In the genomic region with DNA sequence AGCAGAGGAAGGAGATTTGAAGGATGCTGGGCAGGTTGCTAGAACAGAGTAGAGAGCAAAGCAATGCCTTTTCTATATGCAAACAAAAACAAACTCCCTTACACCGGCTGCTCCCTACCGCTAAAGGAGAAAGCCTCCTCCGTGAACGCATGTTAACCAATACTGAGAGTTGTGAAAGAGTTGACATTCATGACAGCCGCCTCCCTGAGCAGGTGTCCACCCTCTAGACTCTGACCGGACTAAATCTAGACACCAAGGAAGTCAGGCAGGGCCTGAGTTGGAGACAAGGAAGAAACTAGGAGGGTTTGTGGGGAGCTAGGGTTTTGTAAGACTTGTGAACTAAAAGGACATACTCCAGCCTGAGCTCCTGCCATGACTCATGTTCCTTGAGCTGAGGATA, we compare ENCODE assay signal across 29 mouse cellular contexts. TPM values are rescaled to one million over a fixed set of nuclear protein-coding genes. Genes with fewer than 3 reads are reported as not detected.
"Had no signal": no experiment of that assay in that cellular context is flagged by ENCODE, and none has a peak within 500 bp of the region (broad histone marks: within the 10 kb centered on the region; RNA-seq: fewer than 3 reads in every experiment).

No protein-coding gene starts in this region.

- DNase-seq: kidney, adult 11 months; kidney, adult 8-10 months; kidney, postnatal 10 days; kidney, postnatal 36 days; left cerebral cortex, postnatal 4 days; lung, adult 18-20 months; lung, postnatal 14 days; lung, postnatal 4 days; midbrain, embryonic 14.5 days; retina, postnatal 1 day; spleen, adult 18-20 months; thymus, adult 2 months; thymus, postnatal 14 days; thymus, postnatal 4 days had no signal

- H3K4me1 ChIP-seq: kidney, embryonic 15.5 days; limb, embryonic 12.5 days; limb, embryonic 15.5 days; neural tube, embryonic 12.5 days; neural tube, embryonic 15.5 days had no signal

- ATAC-seq: hindbrain, embryonic 16.5 days had no signal

- H3K9me3 ChIP-seq: kidney, embryonic 15.5 days; limb, embryonic 12.5 days; limb, embryonic 15.5 days; neural tube, embryonic 12.5 days; neural tube, embryonic 15.5 days had no signal

- H3K9ac ChIP-seq: kidney, embryonic 15.5 days; limb, embryonic 12.5 days; limb, embryonic 15.5 days; liver, embryonic 14.5 days; neural tube, embryonic 12.5 days; neural tube, embryonic 15.5 days had no signal

- H3K36me3 ChIP-seq: kidney, embryonic 15.5 days; limb, embryonic 12.5 days; limb, embryonic 15.5 days; neural tube, embryonic 12.5 days; neural tube, embryonic 15.5 days had no signal

- H3K4me2 ChIP-seq: kidney, embryonic 15.5 days; limb, embryonic 12.5 days; limb, embryonic 15.5 days; midbrain, embryonic 11.5 days; neural tube, embryonic 12.5 days; neural tube, embryonic 15.5 days had no signal

- H3K27ac ChIP-seq: kidney, embryonic 15.5 days; limb, embryonic 12.5 days; limb, embryonic 15.5 days; liver, embryonic 14.5 days; neural tube, embryonic 12.5 days; neural tube, embryonic 15.5 days had no signal

- H3K27me3 ChIP-seq: kidney, embryonic 15.5 days; limb, embryonic 12.5 days; limb, embryonic 15.5 days; neural tube, embryonic 12.5 days; neural tube, embryonic 15.5 days had no signal

- H3K4me3 ChIP-seq: kidney, embryonic 15.5 days; limb, embryonic 12.5 days; limb, embryonic 15.5 days; neural tube, embryonic 12.5 days; neural tube, embryonic 15.5 days had no signal

RNA-seq across cellular contexts. Expression of gene Ptk6, which starts 0.3 kb away (rescaled TPM):
- total RNA-seq: layer of hippocampus, adult 8-10 months; layer of hippocampus, postnatal 14 days; left cerebral cortex, adult 8-10 months; left cerebral cortex, postnatal 4 days; megakaryocyte progenitor cell, adult 5-6 weeks; megakaryocyte-erythroid progenitor cell, adult 5-6 weeks; midbrain, postnatal 0 days had no signal
- polyA plus RNA-seq: hindbrain, embryonic 16.5 days; kidney, embryonic 15.5 days; limb, embryonic 12.5 days; midbrain, embryonic 11.5 days; midbrain, embryonic 14.5 days; midbrain, postnatal 0 days; neural tube, embryonic 12.5 days; neural tube, embryonic 15.5 days had no signal

RNA-seq across cellular contexts. Expression of gene Srms, which starts 10.1 kb away (rescaled TPM):
- total RNA-seq: megakaryocyte progenitor cell, adult 5-6 weeks; megakaryocyte-erythroid progenitor cell, adult 5-6 weeks had no signal

RNA-seq across cellular contexts. Expression of gene Fndc11, which starts 16.9 kb away (rescaled TPM):
- total RNA-seq: layer of hippocampus, adult 8-10 months; layer of hippocampus, postnatal 14 days; left cerebral cortex, adult 8-10 months; left cerebral cortex, postnatal 14 days; left cerebral cortex, postnatal 4 days; megakaryocyte progenitor cell, adult 5-6 weeks; megakaryocyte-erythroid progenitor cell, adult 5-6 weeks had no signal
- polyA plus RNA-seq: neural tube, embryonic 12.5 days had no signal
